Mouse (Mus musculus): ENCODE measurements at regions not wholly inside any gene's neighbourhood (a gene's known extent, or its start where the extent isn't known, plus 50 kb on each side); places are given as distances from the start of the nearest gene placed in this dataset.
A peak's percentile ranks its signal among the peaks of the same experiment; 100 is the strongest.

DNA sequence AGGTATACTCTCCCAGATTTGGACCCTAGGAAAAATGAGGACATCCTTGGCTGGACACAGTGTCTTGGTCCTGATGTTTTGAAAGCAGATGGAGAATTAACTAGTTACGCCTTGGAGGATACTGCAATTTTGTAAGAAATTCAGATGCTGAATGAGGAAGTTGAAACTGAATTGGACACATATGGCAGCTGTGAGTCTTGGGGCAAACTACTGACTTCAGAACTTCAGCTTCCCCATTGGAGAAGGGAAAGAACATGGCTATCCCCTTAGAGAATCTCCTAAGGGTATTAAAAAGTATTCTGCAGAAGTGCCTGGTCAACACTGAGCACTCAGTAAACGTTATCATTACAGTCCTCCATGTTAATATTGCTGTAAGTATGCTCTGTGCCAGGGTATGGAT, 283.9 kb downstream of the Maf start:
- no peak for ATAC-seq

DNA sequence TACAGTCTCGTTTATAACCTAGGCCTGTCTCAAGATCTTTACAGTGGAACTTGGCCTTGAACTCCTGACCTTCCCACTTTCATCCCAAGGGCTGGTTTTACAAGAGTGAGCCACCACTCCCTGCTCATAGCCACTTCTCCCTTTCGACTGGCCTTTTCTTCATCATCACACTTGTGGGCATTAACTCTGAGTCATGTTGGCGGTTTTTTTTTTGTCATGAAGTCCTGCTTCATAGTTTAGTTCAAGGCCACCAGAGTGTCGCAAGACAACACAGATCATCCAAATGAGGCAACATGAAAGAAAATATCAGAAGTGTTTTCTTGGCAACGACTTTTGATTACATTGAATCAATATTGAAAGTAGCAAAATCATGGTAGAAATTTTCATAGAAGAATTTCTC, 284.5 kb downstream of the Maf start:
- ATAC-seq = no peak

DNA sequence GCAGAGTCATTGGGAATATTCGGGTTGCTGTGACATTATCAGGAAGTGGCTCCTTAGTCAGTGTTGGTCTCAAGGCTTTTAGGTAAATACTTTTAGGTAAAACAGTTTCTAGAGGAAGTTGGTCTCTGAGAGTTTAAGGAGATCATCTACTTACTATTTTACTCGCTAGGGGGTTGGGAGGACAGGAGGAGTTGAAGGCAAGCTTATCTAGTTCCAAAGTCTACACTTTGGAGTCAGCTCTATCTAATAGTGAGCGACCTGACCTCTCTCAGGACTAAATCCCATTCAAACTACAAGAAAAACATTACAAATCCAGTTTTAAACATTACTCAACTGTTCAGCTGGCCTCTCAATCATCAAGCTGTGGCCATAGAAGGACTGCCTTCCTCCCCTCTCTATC, 287.1 kb downstream of the Maf start:
- ATAC-seq = no peak

DNA sequence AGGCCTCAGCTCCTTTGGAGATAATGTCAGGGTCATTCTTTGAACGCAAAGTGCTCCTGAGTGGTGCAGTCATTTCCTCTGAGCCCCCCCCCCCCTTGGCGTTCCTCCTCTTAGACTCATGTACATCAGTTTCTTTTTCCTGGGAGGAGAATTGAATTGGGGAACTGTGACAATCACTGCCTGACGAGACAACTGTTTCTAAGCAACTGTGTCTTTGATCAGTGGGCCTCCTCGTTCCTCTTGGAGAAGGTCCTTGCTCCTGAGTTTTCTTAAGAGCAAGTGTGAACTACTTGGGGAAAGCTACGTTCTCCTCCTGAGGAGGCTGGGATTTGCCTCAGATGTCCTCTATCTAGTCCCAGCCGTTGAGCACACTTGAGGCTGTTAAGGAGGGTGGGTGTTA, 287.5 kb downstream of the Maf start:
- no peak for ATAC-seq

DNA sequence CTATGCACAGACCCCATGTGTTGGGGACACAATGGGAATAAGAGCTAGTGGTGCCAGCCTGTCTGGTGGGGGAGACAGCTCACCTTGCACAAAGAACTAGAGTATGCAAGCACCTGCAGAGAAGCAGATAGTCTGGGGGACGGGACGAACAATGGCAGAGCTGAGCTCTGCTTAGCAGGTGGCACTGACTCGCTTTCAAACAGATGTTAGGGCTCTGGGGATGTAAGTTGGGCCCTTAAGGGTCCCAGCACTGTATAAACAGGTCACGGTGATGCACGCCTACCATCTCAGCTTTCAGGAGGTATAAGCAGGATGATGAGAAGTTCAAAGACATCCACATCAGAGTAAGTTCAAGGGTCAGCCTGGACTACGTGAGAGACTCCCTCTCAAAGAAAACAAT, 289.5 kb downstream of the Maf start:
- ATAC-seq = no peak

DNA sequence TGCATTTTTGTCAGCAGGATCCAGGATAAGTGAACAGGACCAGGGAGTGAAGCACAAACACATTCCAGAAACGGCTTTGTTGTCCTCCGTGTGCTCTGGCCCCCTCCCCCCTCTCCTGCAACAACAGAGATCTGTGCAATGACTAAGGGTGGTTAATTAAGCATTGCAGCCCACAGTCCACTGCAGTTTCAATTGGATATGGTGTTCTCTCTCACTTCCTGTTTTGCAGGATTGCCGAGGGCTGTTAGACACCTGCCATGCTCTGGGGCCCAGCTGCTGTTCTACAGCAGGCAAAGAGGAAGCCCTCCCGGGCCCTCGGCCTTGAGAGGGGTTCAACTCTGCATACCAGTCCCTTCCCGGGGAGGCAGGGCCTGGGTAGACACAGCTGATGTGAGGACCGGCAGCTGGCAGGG, 293.5 kb downstream of the Maf start:
- ATAC-seq = peak; percentile 76

DNA sequence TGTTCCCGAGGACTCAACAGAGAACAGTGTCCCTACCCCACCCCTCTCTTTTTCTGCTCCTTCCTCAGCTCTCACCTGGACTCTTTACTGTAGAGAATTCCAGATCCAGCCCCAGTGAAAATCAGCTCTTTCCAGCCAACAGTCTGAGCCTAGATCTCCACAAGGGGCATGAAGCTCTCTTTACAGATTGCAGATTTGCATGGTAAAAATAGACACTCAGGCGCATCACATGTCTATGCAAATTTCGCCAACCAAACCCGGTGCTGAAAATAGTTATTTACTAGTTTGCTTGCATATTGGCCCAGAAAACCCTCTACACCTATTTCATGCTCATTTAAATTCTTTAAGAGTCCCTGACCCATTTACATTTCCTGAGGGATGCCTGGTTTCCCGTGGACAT, 295.8 kb downstream of the Maf start:
- peak; percentile 39 for ATAC-seq

DNA sequence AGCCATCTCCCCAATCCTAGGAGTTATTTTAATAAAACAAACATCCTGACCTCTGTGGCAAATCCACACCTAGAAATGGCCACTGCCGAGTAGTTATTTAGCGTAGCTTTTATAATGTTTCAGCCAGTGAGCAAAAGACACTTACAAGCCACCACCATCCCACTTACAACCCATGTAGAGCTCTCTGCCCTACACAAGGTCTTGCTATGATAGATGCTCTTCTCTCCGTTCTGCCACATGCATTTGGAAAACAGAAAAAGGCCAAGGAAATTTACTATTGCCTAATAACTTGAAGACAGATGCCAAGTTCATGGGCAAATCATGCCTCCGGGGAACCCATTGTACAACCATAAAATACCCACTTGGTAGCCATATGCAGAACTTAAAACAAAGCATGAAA, 296.5 kb downstream of the Maf start:
- no peak for ATAC-seq

DNA sequence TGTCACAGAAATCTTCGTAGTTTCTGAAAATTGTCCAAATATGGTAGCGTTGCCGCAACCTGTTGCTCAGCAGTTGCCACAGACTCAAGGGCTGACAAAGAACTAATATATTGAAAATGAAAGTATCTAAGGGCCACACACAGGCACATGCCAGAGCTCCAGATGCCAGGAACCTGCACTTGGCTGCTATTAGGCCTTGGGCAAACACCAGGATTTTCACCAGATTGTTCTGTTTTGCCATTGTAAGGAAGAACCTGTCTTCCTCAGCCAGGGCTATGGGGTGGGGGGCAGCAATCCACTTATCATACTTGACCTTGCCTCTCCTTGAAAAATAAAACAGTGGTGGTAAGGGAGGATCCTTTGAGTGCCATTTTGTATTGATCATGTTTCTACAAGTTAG, 297.4 kb downstream of the Maf start:
- ATAC-seq = peak; percentile 46

DNA sequence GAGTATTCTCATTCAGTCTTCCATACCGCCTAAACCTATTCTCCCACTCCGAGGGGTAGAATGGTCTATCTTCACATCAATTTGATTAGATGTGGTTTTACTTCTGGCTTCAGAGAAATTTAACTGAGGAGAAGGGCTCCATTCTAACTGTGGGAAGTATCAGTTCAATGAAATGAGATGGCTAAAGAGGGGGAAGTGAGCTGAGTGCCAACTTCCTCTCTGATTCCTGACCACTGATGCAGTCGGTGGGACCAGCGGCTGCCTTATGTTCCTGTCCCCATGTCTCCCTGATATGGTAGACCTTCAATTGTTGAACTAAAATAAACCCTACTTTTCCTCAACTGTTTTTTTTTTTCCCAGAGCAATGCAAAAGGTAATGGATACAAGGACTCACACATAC, 300.1 kb downstream of the Maf start:
- no peak for ATAC-seq

DNA sequence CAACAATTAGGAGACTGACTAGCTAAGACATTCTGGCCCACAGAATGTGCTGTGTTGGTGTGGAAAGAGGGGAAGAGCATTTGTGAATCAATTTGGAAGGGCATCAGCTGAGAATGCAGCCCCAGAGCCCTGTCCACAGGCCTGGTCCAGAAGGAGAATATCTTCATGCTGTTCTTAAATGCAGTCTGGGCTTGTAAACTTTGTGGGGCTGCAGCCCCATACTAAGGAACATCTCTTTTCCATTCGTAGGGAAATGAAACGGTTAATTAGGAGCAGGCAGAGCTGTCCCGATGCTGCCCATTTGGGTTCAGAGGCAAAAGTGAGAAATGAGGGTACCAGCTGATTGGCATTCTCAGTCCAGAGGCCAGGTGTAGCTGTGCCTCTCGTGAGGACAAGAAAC, 304.0 kb downstream of the Maf start:
- ATAC-seq = no peak

DNA sequence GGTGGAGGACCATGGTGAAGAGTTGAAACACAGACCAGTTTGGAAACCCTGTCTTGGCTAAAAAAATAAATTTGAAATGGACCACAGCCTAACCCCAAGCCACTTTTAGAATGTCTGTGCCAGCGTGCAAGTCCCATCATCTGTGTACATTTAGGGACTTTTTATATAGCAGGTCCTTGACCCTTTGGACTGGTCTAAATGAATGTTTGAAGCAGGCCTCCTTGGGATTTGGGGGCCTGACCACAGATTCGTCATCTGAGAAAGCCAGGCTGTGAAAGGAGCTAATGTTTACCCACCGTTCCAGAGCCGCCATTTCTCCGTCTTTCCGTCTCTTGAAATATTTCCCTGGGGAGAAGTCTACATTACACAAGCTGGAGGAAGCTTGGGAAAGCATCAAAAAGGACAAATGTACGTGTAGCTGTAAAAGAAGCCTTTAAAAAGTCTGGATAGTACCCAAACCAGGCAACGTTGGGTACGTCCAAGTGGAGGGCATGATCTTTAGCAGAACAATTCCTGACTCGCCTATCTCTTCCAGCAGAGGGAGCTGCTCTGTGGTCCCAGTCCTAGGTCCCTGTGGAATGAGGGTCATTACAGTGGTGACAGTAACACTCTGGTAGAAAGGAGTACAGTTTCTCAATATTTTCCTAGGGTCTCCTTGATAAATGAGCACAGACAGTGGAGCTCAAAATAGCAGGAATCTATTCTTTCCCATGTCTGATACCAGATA, 305.0 kb downstream of the Maf start:
- no peak for ATAC-seq

Measured in inflammation-experienced regulatory T-cells, adult 6 months (primary cell).